ENCODE assay signal across 25 mouse cellular contexts in genomic region chr12:105599098-105599497, GRCm38 (mm10). TPM values are rescaled to one million over a fixed set of nuclear protein-coding genes. Genes with fewer than 3 reads are reported as not detected.
DNase-seq lines count a peak whose midpoint lies in the region; ATAC-seq lines count a peak whose summit lies in the region.
"Had no signal": no experiment of that assay in that cellular context is flagged by ENCODE, and none has a peak within 500 bp of the region (broad histone marks: within the 10 kb centered on the region; RNA-seq: fewer than 3 reads in every experiment).

No protein-coding gene starts in this region.

- no peak for ATAC-seq in hindbrain, embryonic 12.5 days (ENCODE audit: low FRiP score)
- ATAC-seq: activated CD4-positive, CD25-positive, alpha-beta regulatory T cell, adult 4 months; forebrain, embryonic 14.5 days; hindbrain, postnatal 0 days had no signal

- DNase-seq in adrenal gland, postnatal 14 days: peak; percentile 28
- no peak for DNase-seq in adrenal gland, adult 8-10 months
- DNase-seq in hindbrain, embryonic 10.5 days (ENCODE audit: low spot score): no peak
- peak; percentile 44 for DNase-seq in ovary, postnatal 36 days (ENCODE audit: low spot score)
- no peak for DNase-seq in ovary, postnatal 10 days (ENCODE audit: low spot score)
- DNase-seq in embryonic facial prominence, embryonic 10.5 days (ENCODE audit: low spot score): no peak
- DNase-seq in cerebellum, adult 8-10 months: no peak
- DNase-seq: cerebellum, adult 2 months; cerebellum, postnatal 14 days; gastrocnemius, postnatal 36 days; heart, adult 11 months; heart, postnatal 14 days; kidney, adult 11 months had no signal

- no peak overlapping the region for H3K4me3 ChIP-seq in hindbrain, embryonic 10.5 days
- H3K4me3 ChIP-seq in hindbrain, embryonic 12.5 days: no peak overlapping the region
- no peak overlapping the region for H3K4me3 ChIP-seq in embryonic facial prominence, embryonic 10.5 days

- H3K9me3 ChIP-seq in hindbrain, embryonic 10.5 days: no peaks in the 10 kb centered on the region
- H3K9me3 ChIP-seq in hindbrain, embryonic 12.5 days (replicated peaks): no peaks in the 10 kb centered on the region
- H3K9me3 ChIP-seq in embryonic facial prominence, embryonic 10.5 days: no peaks in the 10 kb centered on the region
- H3K9me3 ChIP-seq: G1E had no signal

- H3K9ac ChIP-seq in hindbrain, embryonic 12.5 days: no peak overlapping the region

- no peaks in the 10 kb centered on the region for H3K36me3 ChIP-seq in hindbrain, embryonic 10.5 days
- H3K36me3 ChIP-seq in hindbrain, embryonic 12.5 days: no peaks in the 10 kb centered on the region
- no peaks in the 10 kb centered on the region for H3K36me3 ChIP-seq in embryonic facial prominence, embryonic 10.5 days (replicated peaks)
- H3K36me3 ChIP-seq: G1E had no signal

- peaks cover 38% of the 10 kb centered on the region for H3K4me1 ChIP-seq in hindbrain, embryonic 10.5 days (replicated peaks)
- peaks cover 10% of the 10 kb centered on the region for H3K4me1 ChIP-seq in hindbrain, embryonic 12.5 days
- H3K4me1 ChIP-seq in embryonic facial prominence, embryonic 10.5 days: peaks cover 35% of the 10 kb centered on the region

- H3K27ac ChIP-seq in hindbrain, embryonic 10.5 days: peak overlapping the region; percentile 56
- no peak overlapping the region for H3K27ac ChIP-seq in hindbrain, embryonic 12.5 days
- 0 out of 2 replicates have a peak overlapping the region, but pooled peaks have one; percentile 8 for H3K27ac ChIP-seq in embryonic facial prominence, embryonic 10.5 days (replicated peaks)
- H3K27ac ChIP-seq: hindbrain, postnatal 0 days had no signal

- H3K27me3 ChIP-seq in hindbrain, embryonic 10.5 days (ENCODE audit: insufficient read depth, poor library complexity, severe bottlenecking): no peaks in the 10 kb centered on the region
- no peaks in the 10 kb centered on the region for H3K27me3 ChIP-seq in hindbrain, embryonic 12.5 days
- no peaks in the 10 kb centered on the region for H3K27me3 ChIP-seq in embryonic facial prominence, embryonic 10.5 days (replicated peaks; ENCODE audit: low read depth, poor library complexity, severe bottlenecking)
- H3K27me3 ChIP-seq: CH12.LX had no signal

- 45% methylated on average over 5 of the region's 5 CpGs for WGBS in hindbrain, embryonic 10.5 days
- 49% methylated on average over 5 of the region's 5 CpGs for WGBS in hindbrain, embryonic 12.5 days
- WGBS in embryonic facial prominence, embryonic 10.5 days: 51% methylated on average over 5 of the region's 5 CpGs

- H3K4me2 ChIP-seq in hindbrain, embryonic 12.5 days (replicated peaks): no peak overlapping the region

RNA-seq across cellular contexts. Expression of gene Bdkrb1, which starts 3.8 kb away (rescaled TPM):
- total RNA-seq in adrenal gland, postnatal 14 days (2021): 0.26 TPM in 1 of 2 replicates, not detected in the other
- not detected for total RNA-seq in adrenal gland, adult 8-10 months (2022)
- polyA plus RNA-seq in hindbrain, embryonic 10.5 days (2016; fragmentation: Nextera tagmentation; extraction: Ambion mirVana): 0.12 TPM in 2 replicates
- polyA plus RNA-seq in hindbrain, embryonic 12.5 days (2016; fragmentation: Nextera tagmentation; extraction: Ambion mirVana): not detected in 2 replicates
- polyA plus RNA-seq in embryonic facial prominence, embryonic 10.5 days (2016; fragmentation: Nextera tagmentation; extraction: Ambion mirVana): 0.11 and 0.15 TPM in 2 replicates
- total RNA-seq: adrenal gland, postnatal 36 days; common myeloid progenitor, adult 5-6 weeks; G1E; heart, postnatal 14 days; hematopoietic stem cell, adult 5-6 weeks had no signal
- polyA plus RNA-seq: cerebellum, adult 2 months; forebrain, embryonic 14.5 days; G1E; heart, embryonic 14.5 days; hindbrain, postnatal 0 days; intestine, embryonic 14.5 days; kidney, embryonic 14.5 days had no signal

RNA-seq across cellular contexts. Expression of gene Bdkrb2, which starts 36.1 kb away (rescaled TPM):
- 10.0 and 11.9 TPM in 2 replicates for total RNA-seq in adrenal gland, postnatal 14 days (2021)
- 10 to 100 TPM in 3 of 4 experiments, 1 to 10 TPM in 1; 7.6 to 14.0 (median 10.5) TPM for total RNA-seq in adrenal gland, adult 8-10 months (2022)
- polyA plus RNA-seq in hindbrain, embryonic 10.5 days (2016; fragmentation: Nextera tagmentation; extraction: Ambion mirVana): 0.61 and 0.64 TPM in 2 replicates
- polyA plus RNA-seq in hindbrain, embryonic 12.5 days (2016; fragmentation: Nextera tagmentation; extraction: Ambion mirVana): 1.6 and 1.8 TPM in 2 replicates
- 0.53 and 0.82 TPM in 2 replicates for polyA plus RNA-seq in embryonic facial prominence, embryonic 10.5 days (2016; fragmentation: Nextera tagmentation; extraction: Ambion mirVana)
- total RNA-seq: CH12.LX; common myeloid progenitor, adult 5-6 weeks; hematopoietic stem cell, adult 5-6 weeks had no signal
- polyA plus RNA-seq: activated CD4-positive, CD25-positive, alpha-beta regulatory T cell, adult 4 months had no signal

Comparison
In these comparisons a context has a peak if more than half of its experiments do, and no peak if none do; other contexts are left out.
1. DNase-seq: peak in adrenal gland, postnatal 14 days (single experiment) and ovary, postnatal 36 days (single experiment); none in adrenal gland, adult 8-10 months (single experiment), hindbrain, embryonic 10.5 days (single experiment), ovary, postnatal 10 days (single experiment), embryonic facial prominence, embryonic 10.5 days (single experiment) and cerebellum, adult 8-10 months (single experiment).